Mouse (Mus musculus) embryonic fibroblast, embryonic 13.5 days (primary cell): ENCODE results near the gene Abca4. TPM values are rescaled to one million over a fixed set of nuclear protein-coding genes. Genes with fewer than 3 reads are reported as not detected.
A peak's percentile ranks its signal among the peaks of the same experiment; 100 is the strongest.

Experiments used
- H3K27ac ChIP-seq: 2 replicates; pipeline ENCODE4 v1.5.1; 2012; ENCODE audit warnings: low read length, control low read depth, inconsistent platforms; ENCODE audit not compliant: insufficient read depth
- H3K4me1 ChIP-seq: 2 replicates; pipeline ENCODE4 v1.6.1; 2011; ENCODE audit warnings: low read length; ENCODE audit not compliant: control insufficient read depth, insufficient read depth
- H3K4me3 ChIP-seq: 2 replicates; pipeline ENCODE4 v1.5.1; 2011; ENCODE audit warnings: mild to moderate bottlenecking, control low read depth, low read length; ENCODE audit not compliant: insufficient read depth
- CTCF ChIP-seq: IDR thresholded peaks from 2 replicates; pipeline ENCODE4 v1.5.1; 2011; ENCODE audit warnings: mild to moderate bottlenecking, control low read depth, low read length, moderate library complexity, borderline replicate concordance; ENCODE audit not compliant: insufficient read depth
- POLR2A ChIP-seq: IDR thresholded peaks from 2 replicates; pipeline ENCODE4 v1.6.1; 2011; ENCODE audit warnings: low read depth, mild to moderate bottlenecking, control low read depth, low read length, moderate library complexity
- polyA plus RNA-seq: library from polyadenylated mRNA; stranded (reverse); fragments of >200 nt; gene quantifications from 2 replicates; pipeline ENCODE4 v1.2.4, GENCODE M21; 2011; ENCODE audit warnings: low read depth; ENCODE audit not compliant: missing spikeins, insufficient read length

Abca4 gene
- polyA plus RNA-seq, 1 experiment, result 0.68 TPM

- no peak overlapping the region for H3K4me3 ChIP-seq
- no peak for TF ChIP-seq CTCF
- no peak for TF ChIP-seq POLR2A
- no peak overlapping the region for H3K27ac ChIP-seq
- H3K4me1 ChIP-seq, result peaks cover 17% of the 10 kb centered on the region
These were observed 89.6 kb downstream of the Abca4 start for GRCm38 (mm10) chr3:122133840-122134239.

GRCm38 (mm10) chr3:122140589-122141400 lies 96.6 kb downstream of the Abca4 start:
- Histone ChIP-seq H3K27ac (no peak overlapping the region), H3K4me1 (no peaks in the 10 kb centered on the region), H3K4me3 (no peak overlapping the region)
- TF ChIP-seq CTCF (no peak), POLR2A (no peak)

GRCm38 (mm10) chr3:122142256-122142922 lies 98.1 kb downstream of the Abca4 start:
- Histone ChIP-seq H3K4me3 (no peak overlapping the region), H3K27ac (no peak overlapping the region), H3K4me1 (no peaks in the 10 kb centered on the region)
- TF ChIP-seq CTCF (no peak), POLR2A (no peak)

DNA sequence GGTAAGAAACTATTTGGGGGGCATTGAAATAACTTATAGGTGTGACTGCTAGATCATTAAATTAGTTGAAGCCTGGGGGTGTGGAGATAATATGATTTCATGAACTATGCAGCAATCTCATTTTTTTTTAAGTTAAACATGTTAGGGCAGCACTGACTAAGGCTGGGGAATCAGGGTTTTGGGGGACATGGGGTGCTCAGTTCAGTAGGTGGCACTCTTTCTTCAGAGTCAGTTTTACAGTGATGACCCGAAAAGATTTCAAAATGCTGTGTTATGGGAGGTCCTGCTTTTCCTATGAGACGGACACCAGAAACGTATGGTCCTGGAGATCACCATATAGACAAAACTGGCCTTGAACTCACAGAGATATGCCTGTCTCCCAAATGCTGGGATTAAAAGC lies 99.2 kb downstream of the Abca4 start:
- no peak overlapping the region for H3K27ac ChIP-seq
- H3K4me1 ChIP-seq, result no peaks in the 10 kb centered on the region
- H3K4me3 ChIP-seq, result no peak overlapping the region
- no peak for TF ChIP-seq POLR2A
- no peak for TF ChIP-seq CTCF

- no peak overlapping the region for H3K4me3 ChIP-seq
- no peak for TF ChIP-seq CTCF
- no peak for TF ChIP-seq POLR2A
- no peaks in the 10 kb centered on the region for H3K4me1 ChIP-seq
- no peak overlapping the region for H3K27ac ChIP-seq
These were observed 101.2 kb downstream of the Abca4 start for GRCm38 (mm10) chr3:122145430-122145829.

DNA sequence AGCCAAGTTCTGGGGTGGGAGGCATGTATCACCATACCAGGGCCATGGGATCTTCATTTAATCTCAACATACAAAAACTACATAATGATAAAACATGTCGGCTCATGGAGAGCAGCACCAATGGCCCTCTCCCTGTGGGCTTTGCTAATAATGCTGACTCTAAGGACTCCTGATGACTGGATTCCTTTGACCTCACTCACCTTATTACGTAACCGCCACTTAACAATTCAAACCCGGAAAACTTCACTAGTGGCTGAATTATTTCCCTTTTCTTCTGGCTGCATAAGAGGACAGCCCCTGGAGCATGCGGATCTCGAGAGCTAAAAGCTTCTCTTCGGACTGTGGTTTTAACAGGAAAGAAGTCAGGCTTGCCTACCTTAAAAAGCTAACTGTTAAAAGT lies 106.6 kb downstream of the Abca4 start:
- no peak overlapping the region for H3K4me3 ChIP-seq
- H3K27ac ChIP-seq, result no peak overlapping the region
- TF ChIP-seq POLR2A (no peak), CTCF (no peak)
- H3K4me1 ChIP-seq, result no peaks in the 10 kb centered on the region; the same call in 1 of the 2 replicates

- H3K27ac ChIP-seq, result no peak overlapping the region
- no peak overlapping the region for H3K4me3 ChIP-seq
- no peaks in the 10 kb centered on the region; the same call in 1 of the 2 replicates for H3K4me1 ChIP-seq
- no peak for TF ChIP-seq POLR2A
- TF ChIP-seq CTCF, result no peak
These were observed 108.2 kb downstream of the Abca4 start for GRCm38 (mm10) chr3:122152431-122152830.

DNA sequence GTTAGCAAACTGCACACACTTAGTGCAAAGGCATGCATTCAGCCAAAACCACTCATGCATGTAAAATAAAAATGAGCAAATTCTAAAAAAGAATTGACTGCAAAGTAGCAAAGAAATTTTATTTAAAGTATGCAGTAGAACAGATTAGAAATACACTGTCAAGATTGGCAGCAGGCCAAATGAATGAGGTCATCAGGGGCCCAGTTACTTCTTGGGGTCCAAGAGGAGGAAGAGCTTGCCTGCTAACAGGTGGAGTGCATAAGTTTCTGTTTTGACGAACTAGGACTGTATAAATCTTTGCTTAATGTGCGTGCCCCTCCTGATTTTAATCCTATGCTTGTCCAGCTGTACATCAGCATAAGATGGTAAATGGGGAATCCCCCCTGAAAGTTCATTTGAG lies 109.8 kb downstream of the Abca4 start:
- no peak overlapping the region for H3K27ac ChIP-seq
- TF ChIP-seq CTCF (no peak), POLR2A (no peak)
- H3K4me3 ChIP-seq, result no peak overlapping the region
- no peaks in the 10 kb centered on the region; the same call in 1 of the 2 replicates for H3K4me1 ChIP-seq

- no peak overlapping the region for H3K4me3 ChIP-seq
- TF ChIP-seq CTCF (no peak), POLR2A (no peak)
- no peak overlapping the region for H3K27ac ChIP-seq
- H3K4me1 ChIP-seq, result no peaks in the 10 kb centered on the region; the same call in 1 of the 2 replicates
These were observed 115.2 kb downstream of the Abca4 start for GRCm38 (mm10) chr3:122159447-122159846.

GRCm38 (mm10) chr3:122169616-122170178 lies 125.5 kb downstream of the Abca4 start:
- Histone ChIP-seq H3K4me1 (no peaks in the 10 kb centered on the region), H3K27ac (no peak overlapping the region), H3K4me3 (no peak overlapping the region)
- no peak for TF ChIP-seq POLR2A
- peak; percentile 88 for TF ChIP-seq CTCF
